Mouse (Mus musculus) MEL (cell line): ENCODE results near the gene 1700025G04Rik.

ENCODE experiments used
- CTCF ChIP-seq, 3 experiments: IDR thresholded peaks in 2 of 3; conservative IDR thresholded peaks in 1 of 3; 2 replicates each; pipeline ENCODE4 v1.5.1; 2011 to 2012; ENCODE audit warnings: low read length in 3 of 3, low read depth in 2 of 3, mild to moderate bottlenecking in 2 of 3, improper control_type of control experiment in 1 of 3, inconsistent platforms in 1 of 3, mixed read lengths in 1 of 3, moderate library complexity in 1 of 3; ENCODE audit not compliant: control insufficient read depth in 1 of 3, insufficient read depth in 1 of 3, poor library complexity in 1 of 3, severe bottlenecking in 1 of 3
- JUND ChIP-seq: IDR thresholded peaks from 2 replicates; pipeline ENCODE4 v1.6.1; 2011; ENCODE audit warnings: low read depth, mild to moderate bottlenecking, improper control_type of control experiment, low read length
- TCF12 ChIP-seq: IDR thresholded peaks from 2 replicates; pipeline ENCODE4 v1.6.1; 2014; ENCODE audit warnings: low read depth, mild to moderate bottlenecking, inconsistent platforms, low read length, improper control_type of control experiment, moderate library complexity
- UBTF ChIP-seq: IDR thresholded peaks from 2 replicates; pipeline ENCODE4 v1.6.1; 2012; ENCODE audit warnings: low read depth, mild to moderate bottlenecking, inconsistent platforms, low read length, improper control_type of control experiment, moderate library complexity, borderline replicate concordance; ENCODE audit not compliant: insufficient read depth

GRCm38 (mm10) chr1:152033731-152034130, 56.2 kb downstream of the 1700025G04Rik start:
- TF ChIP-seq CTCF (IDR thresholded peaks at IDR 0.05 in 2 of 3, conservative IDR thresholded peaks at IDR 0.05 in 1 of 3; ENCODE audit: control insufficient read depth in 1 of 3, insufficient read depth in 1 of 3, low read depth in 2 of 3, low read length in 3 of 3, poor library complexity in 1 of 3, severe bottlenecking in 1 of 3), result no peak
- TF ChIP-seq JUND, result no peak
- TF ChIP-seq TCF12, result no peak
- no peak for TF ChIP-seq UBTF
